Mouse (Mus musculus): ENCODE data around the gene Gm10260. TPM values are rescaled to one million over a fixed set of nuclear protein-coding genes. Genes with fewer than 3 reads are reported as not detected.
A peak's percentile ranks its signal among the peaks of the same experiment; 100 is the strongest.

Gm10260 gene
- polyA plus RNA-seq, 1 experiment from 2014 or later, result 8.2 TPM

DNA sequence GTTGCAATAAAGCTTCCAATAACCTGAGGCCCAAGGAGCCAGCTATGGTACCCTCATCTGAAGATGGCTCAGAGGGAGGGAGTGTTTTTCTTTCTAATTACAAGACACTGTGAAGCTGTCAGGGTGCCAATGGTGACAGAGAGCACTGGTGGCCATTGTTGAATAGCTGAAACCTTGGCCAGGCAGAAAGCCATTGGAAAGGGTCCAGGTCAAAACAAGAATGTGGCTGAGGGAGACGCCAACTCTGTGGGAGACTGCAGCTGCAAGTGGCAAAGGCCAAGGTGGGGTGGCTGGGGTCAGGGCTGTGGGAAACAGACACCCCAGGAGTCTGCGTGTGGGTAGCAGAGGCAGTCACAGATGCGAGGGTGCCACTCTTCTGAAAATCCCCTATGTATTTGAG is 16.3 kb upstream of the Gm10260 start:
- Histone ChIP-seq H3K4me1 (replicated peaks; ENCODE audit: control insufficient read depth, insufficient read depth, low read length) (peaks cover 33% of the 10 kb centered on the region), H3K27ac (ENCODE audit: low read depth, low read length) (no peak overlapping the region), H3K9me3 (ENCODE audit: control insufficient read depth, low read length) (0 out of 2 replicates have a peak, but pooled peaks cover 2% of the 10 kb centered on the region), H3K27me3 (replicated peaks; ENCODE audit: control insufficient read depth, insufficient read depth, low read length) (no peaks in the 10 kb centered on the region), H3K9ac (ENCODE audit: low read depth, low read length) (no peak overlapping the region), H3K36me3 (ENCODE audit: control insufficient read depth, insufficient read depth, low read length) (no peaks in the 10 kb centered on the region), H3K4me3 (ENCODE audit: low read depth, low read length) (no peak overlapping the region), H3K4me2 (no peak overlapping the region)
- DNase-seq (ENCODE audit: low spot score) (no peak), ATAC-seq (replicated peaks; ENCODE audit: low FRiP score) (no peak)
- WGBS, result 73% methylated on average over 3 of the region's 3 CpGs

GRCm38 (mm10) chr13:97775907-97776306 is 15.5 kb upstream of the Gm10260 start:
- H3K4me1 ChIP-seq (replicated peaks; ENCODE audit: control insufficient read depth, insufficient read depth, low read length), result peaks cover 29% of the 10 kb centered on the region

DNA sequence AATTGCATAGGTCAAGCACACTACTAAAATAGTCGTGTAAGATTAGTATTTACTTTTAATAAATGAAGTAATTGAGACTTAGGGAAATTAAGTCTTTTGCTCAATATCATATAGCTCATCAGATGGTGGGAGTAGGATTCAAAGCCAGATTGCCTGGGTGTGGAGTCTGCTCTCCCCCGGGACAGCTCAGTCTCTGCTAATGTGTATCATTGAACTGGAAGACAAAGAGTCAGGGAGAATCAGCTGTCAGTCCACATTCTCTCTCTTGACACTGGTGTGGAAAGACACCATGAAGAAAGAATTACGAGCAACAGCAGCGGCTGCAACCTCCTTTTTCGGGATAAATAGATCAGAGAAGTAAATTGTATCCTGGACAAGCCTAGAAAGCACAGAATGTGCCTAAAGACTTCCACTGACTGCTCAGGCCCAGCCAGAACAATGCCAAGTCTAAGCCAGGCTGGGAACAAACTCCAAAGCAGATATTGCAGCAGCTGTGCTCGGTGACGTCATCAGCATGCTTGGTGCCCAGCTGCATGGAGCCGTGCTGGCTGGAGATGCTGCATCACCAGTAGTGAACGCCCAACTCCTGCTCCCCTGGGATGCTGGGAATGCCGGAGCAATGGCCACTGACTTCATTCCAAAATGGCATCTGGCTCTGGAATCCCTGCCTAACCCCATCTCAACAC is 14.5 kb upstream of the Gm10260 start:
- Histone ChIP-seq H3K4me2 (no peak overlapping the region), H3K27me3 (replicated peaks; ENCODE audit: control insufficient read depth, insufficient read depth, low read length) (no peaks in the 10 kb centered on the region), H3K4me1 (replicated peaks; ENCODE audit: control insufficient read depth, insufficient read depth, low read length) (peaks cover 20% of the 10 kb centered on the region), H3K4me3 (ENCODE audit: low read depth, low read length) (no peak overlapping the region), H3K9ac (ENCODE audit: low read depth, low read length) (no peak overlapping the region), H3K36me3 (ENCODE audit: control insufficient read depth, insufficient read depth, low read length) (no peaks in the 10 kb centered on the region), H3K9me3 (ENCODE audit: control insufficient read depth, low read length) (0 out of 2 replicates have a peak, but pooled peaks cover 2% of the 10 kb centered on the region), H3K27ac (ENCODE audit: low read depth, low read length) (no peak overlapping the region)
- no peak for DNase-seq (ENCODE audit: low spot score)
- ATAC-seq (replicated peaks; ENCODE audit: low FRiP score), result no peak
- 80% methylated on average over 10 of the region's 10 CpGs for WGBS

More at GRCm38 (mm10) chr13:97775907-97776306, 15.5 kb upstream of the Gm10260 start:
- no peak overlapping the region for H3K27ac ChIP-seq (ENCODE audit: low read depth, low read length)
- H3K36me3 ChIP-seq (ENCODE audit: control insufficient read depth, insufficient read depth, low read length), result no peaks in the 10 kb centered on the region
- H3K9ac ChIP-seq (ENCODE audit: low read depth, low read length), result no peak overlapping the region
- WGBS, result 75% methylated on average over 8 of the region's 8 CpGs
- ATAC-seq (replicated peaks; ENCODE audit: low FRiP score) (no peak), DNase-seq (ENCODE audit: low spot score) (no peak)
- H3K27me3 ChIP-seq (replicated peaks; ENCODE audit: control insufficient read depth, insufficient read depth, low read length), result no peaks in the 10 kb centered on the region
- H3K9me3 ChIP-seq (ENCODE audit: control insufficient read depth, low read length), result 0 out of 2 replicates have a peak, but pooled peaks cover 2% of the 10 kb centered on the region
- H3K4me2 ChIP-seq, result no peak overlapping the region
- H3K4me3 ChIP-seq (ENCODE audit: low read depth, low read length), result no peak overlapping the region

DNA sequence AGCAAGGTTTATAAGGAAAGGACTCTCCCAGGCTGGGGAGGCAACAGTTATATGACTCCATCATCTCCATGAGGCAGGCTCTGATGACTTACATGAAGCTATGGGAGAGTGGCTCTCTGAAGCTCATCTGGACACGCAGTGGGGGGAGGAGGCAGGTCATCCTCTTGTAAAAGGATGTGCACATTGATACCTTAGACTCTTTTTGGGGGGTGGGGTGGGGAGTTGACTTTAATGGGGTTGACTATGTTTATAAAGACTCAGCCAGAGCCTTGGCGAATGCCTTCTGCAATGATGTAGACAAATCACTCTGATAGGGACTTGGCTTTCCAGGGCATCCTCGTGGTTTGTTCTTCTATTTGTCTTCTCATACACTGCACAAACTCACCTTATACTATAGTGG is 8.8 kb upstream of the Gm10260 start:
- no peak for DNase-seq (ENCODE audit: low spot score)
- no peaks in the 10 kb centered on the region for H3K27me3 ChIP-seq (replicated peaks; ENCODE audit: control insufficient read depth, insufficient read depth, low read length)
- H3K4me2 ChIP-seq, result no peak overlapping the region
- ATAC-seq (replicated peaks; ENCODE audit: low FRiP score), result no peak
- no peak overlapping the region for H3K4me3 ChIP-seq (ENCODE audit: low read depth, low read length)
- WGBS, result 75% methylated on average over 3 of the region's 3 CpGs
- no peaks in the 10 kb centered on the region for H3K36me3 ChIP-seq (ENCODE audit: control insufficient read depth, insufficient read depth, low read length)
- H3K4me1 ChIP-seq (replicated peaks; ENCODE audit: control insufficient read depth, insufficient read depth, low read length), result peaks cover 3% of the 10 kb centered on the region; the same call in 1 of the 2 replicates
- no peak overlapping the region for H3K9ac ChIP-seq (ENCODE audit: low read depth, low read length)
- no peak overlapping the region for H3K27ac ChIP-seq (ENCODE audit: low read depth, low read length)
- 0 out of 2 replicates have a peak, but pooled peaks cover 2% of the 10 kb centered on the region for H3K9me3 ChIP-seq (ENCODE audit: control insufficient read depth, low read length)

- 74% methylated on average over 3 of the region's 3 CpGs for WGBS
- no peak for ATAC-seq (replicated peaks; ENCODE audit: low FRiP score)
Observed at GRCm38 (mm10) chr13:97768803-97769202, 8.4 kb upstream of the Gm10260 start.

DNA sequence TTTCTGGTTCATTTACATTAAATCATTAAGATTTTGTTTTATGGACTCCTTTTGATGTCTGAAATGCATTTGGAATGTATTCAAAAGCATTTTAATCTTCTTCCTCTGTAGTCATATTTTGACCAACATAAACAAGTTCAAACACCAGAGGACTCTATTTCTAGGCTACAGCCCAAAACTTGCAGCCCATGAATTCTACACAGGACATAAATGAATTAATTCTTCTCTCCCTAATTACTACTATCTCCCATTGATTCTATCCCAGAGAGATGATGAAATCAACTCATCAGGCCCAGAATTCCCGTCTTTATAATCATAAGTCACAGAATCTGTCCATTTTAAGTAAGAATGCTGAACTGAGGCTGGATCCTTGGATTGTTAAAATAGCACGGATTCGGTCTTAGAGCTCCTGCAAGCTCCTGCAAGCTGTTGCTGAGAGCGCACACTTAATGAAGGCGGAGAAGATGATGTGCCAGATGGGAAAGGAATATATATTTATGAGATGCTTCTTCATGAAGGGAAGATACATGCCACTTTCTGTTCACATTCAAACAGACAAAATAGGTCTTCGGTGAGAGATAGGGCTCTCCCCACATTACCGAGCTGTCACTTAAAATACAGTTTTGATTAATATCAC is 7.7 kb upstream of the Gm10260 start:
- Histone ChIP-seq H3K4me1 (replicated peaks; ENCODE audit: control insufficient read depth, insufficient read depth, low read length) (peaks cover 3% of the 10 kb centered on the region; the same call in 1 of the 2 replicates), H3K36me3 (ENCODE audit: control insufficient read depth, insufficient read depth, low read length) (no peaks in the 10 kb centered on the region), H3K9ac (ENCODE audit: low read depth, low read length) (no peak overlapping the region), H3K27ac (ENCODE audit: low read depth, low read length) (no peak overlapping the region), H3K4me3 (ENCODE audit: low read depth, low read length) (no peak overlapping the region), H3K4me2 (no peak overlapping the region), H3K27me3 (replicated peaks; ENCODE audit: control insufficient read depth, insufficient read depth, low read length) (no peaks in the 10 kb centered on the region), H3K9me3 (ENCODE audit: control insufficient read depth, low read length) (0 out of 2 replicates have a peak, but pooled peaks cover 2% of the 10 kb centered on the region)
- WGBS, result 80% methylated on average over 7 of the region's 7 CpGs
- DNase-seq (ENCODE audit: low spot score) (no peak), ATAC-seq (replicated peaks; ENCODE audit: low FRiP score) (no peak)

More at GRCm38 (mm10) chr13:97768803-97769202, 8.4 kb upstream of the Gm10260 start:
- Histone ChIP-seq H3K4me1 (replicated peaks; ENCODE audit: control insufficient read depth, insufficient read depth, low read length) (peaks cover 3% of the 10 kb centered on the region; the same call in 1 of the 2 replicates), H3K9me3 (ENCODE audit: control insufficient read depth, low read length) (0 out of 2 replicates have a peak, but pooled peaks cover 2% of the 10 kb centered on the region), H3K27me3 (replicated peaks; ENCODE audit: control insufficient read depth, insufficient read depth, low read length) (no peaks in the 10 kb centered on the region), H3K4me3 (ENCODE audit: low read depth, low read length) (no peak overlapping the region), H3K4me2 (no peak overlapping the region), H3K9ac (ENCODE audit: low read depth, low read length) (no peak overlapping the region), H3K36me3 (ENCODE audit: control insufficient read depth, insufficient read depth, low read length) (no peaks in the 10 kb centered on the region), H3K27ac (ENCODE audit: low read depth, low read length) (no peak overlapping the region)
- DNase-seq (ENCODE audit: low spot score), result no peak

DNA sequence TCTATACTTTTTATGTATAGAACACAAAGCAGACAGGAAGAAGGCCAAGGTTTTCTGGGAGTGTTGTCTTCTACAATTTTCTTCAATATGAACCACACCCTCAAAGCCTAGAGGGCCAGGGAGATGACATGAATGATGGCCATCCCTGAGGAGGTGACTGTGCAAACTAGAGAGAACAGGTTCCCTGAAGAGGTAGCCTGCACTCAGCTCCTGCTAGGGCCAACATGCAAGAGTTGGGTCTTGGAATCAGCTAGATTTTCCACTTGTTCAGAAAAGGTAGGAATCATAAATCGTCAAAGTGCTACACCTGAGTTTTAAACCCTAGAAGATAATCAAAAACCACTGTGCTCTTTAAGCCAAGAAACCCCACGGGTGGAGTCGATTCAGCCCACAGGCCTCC is 6.2 kb upstream of the Gm10260 start:
- 83% methylated on average over 3 of the region's 3 CpGs for WGBS
- H3K9me3 ChIP-seq (ENCODE audit: control insufficient read depth, low read length), result no peaks in the 10 kb centered on the region
- no peak overlapping the region for H3K4me3 ChIP-seq (ENCODE audit: low read depth, low read length)
- peaks cover 3% of the 10 kb centered on the region; the same call in 1 of the 2 replicates for H3K4me1 ChIP-seq (replicated peaks; ENCODE audit: control insufficient read depth, insufficient read depth, low read length)
- H3K9ac ChIP-seq (ENCODE audit: low read depth, low read length), result no peak overlapping the region
- no peaks in the 10 kb centered on the region for H3K27me3 ChIP-seq (replicated peaks; ENCODE audit: control insufficient read depth, insufficient read depth, low read length)
- ATAC-seq (replicated peaks; ENCODE audit: low FRiP score), result peak; percentile 66; the same call in 1 of the 2 replicates
- DNase-seq (ENCODE audit: low spot score), result no peak
- no peak overlapping the region for H3K4me2 ChIP-seq
- H3K27ac ChIP-seq (ENCODE audit: low read depth, low read length), result no peak overlapping the region
- no peaks in the 10 kb centered on the region for H3K36me3 ChIP-seq (ENCODE audit: control insufficient read depth, insufficient read depth, low read length)

DNA sequence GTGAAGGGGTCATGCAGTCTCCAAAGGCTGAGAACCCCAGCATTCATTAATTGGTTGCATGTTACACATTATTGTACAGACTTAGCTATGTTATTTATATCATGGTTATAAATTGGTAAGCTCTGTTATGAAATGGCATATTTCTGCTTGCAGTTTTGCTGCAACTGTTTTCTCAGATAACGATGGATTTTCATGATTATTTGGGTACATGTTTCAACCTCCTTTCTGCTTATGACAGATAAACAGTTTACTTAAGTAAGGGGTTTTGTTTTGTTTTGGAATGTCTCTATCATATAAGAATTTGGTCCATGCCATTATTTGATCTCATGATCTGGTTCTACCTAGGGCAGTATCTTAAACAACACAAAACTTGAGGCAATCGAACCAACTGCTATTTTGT is 5.5 kb upstream of the Gm10260 start:
- no peaks in the 10 kb centered on the region for H3K36me3 ChIP-seq (ENCODE audit: control insufficient read depth, insufficient read depth, low read length)
- no peak overlapping the region for H3K4me3 ChIP-seq (ENCODE audit: low read depth, low read length)
- WGBS, result 79% methylated on average over 2 of the region's 2 CpGs
- peaks cover 3% of the 10 kb centered on the region; the same call in 1 of the 2 replicates for H3K4me1 ChIP-seq (replicated peaks; ENCODE audit: control insufficient read depth, insufficient read depth, low read length)
- no peak overlapping the region for H3K9ac ChIP-seq (ENCODE audit: low read depth, low read length)
- ATAC-seq (replicated peaks; ENCODE audit: low FRiP score) (peak; percentile 68), DNase-seq (ENCODE audit: low spot score) (no peak)
- H3K4me2 ChIP-seq, result no peak overlapping the region
- no peak overlapping the region for H3K27ac ChIP-seq (ENCODE audit: low read depth, low read length)
- H3K9me3 ChIP-seq (ENCODE audit: control insufficient read depth, low read length), result no peaks in the 10 kb centered on the region
- H3K27me3 ChIP-seq (replicated peaks; ENCODE audit: control insufficient read depth, insufficient read depth, low read length), result no peaks in the 10 kb centered on the region

Measured in liver, embryonic 11.5 days (tissue).